Mouse (Mus musculus): ENCODE measurements around the gene Scaf1. TPM values are rescaled to one million over a fixed set of nuclear protein-coding genes. Genes with fewer than 3 reads are reported as not detected.

The Scaf1 gene
- polyA plus RNA-seq, 1 experiment, result 219 TPM

DNA sequence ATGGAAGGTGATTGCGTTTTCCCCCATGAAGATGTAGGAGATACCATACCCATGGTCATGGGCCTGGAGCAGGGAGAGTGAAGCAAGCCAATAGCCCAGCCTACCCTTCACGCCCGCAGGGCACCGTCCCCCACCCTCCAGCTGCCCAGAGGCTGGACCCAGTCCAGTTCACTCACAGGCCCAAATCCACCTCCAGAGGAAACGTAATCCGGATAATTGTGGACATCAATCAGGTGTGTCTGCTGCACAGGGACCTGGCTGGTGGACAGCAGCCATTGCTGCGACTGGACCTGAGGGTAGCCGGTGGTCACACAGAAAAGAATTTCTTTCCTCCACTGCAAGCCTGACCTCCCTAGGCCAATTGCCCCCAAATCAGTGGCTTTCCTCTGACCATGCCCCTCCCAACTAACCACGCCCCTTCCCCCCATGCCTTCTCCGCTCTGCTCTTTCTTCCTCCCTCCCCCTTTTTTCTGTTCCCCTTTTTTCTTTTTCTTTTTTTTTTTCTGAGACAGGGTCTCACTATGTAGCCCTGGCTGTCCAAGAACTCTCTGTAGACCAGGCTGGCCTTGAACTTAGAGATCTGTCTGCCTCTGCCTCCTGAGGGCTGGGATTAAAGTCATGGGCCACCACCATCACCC, 56.2 kb downstream of the Scaf1 start:
- Histone ChIP-seq H3K27me3 (replicated peaks) (peaks cover 51% of the 10 kb centered on the region), H3K9me3 (no peaks in the 10 kb centered on the region), H3K36me3 (replicated peaks; ENCODE audit: low read length) (no peaks in the 10 kb centered on the region), H3K4me3 (replicated peaks) (no peak overlapping the region), H3K4me1 (peaks cover 45% of the 10 kb centered on the region)
- no peak for TF ChIP-seq GATA1 (IDR thresholded peaks at IDR 0.05; ENCODE audit: borderline replicate concordance, low read length)
- TF ChIP-seq FLI1 (IDR thresholded peaks at IDR 0.05; ENCODE audit: low read length), result no peak

DNA sequence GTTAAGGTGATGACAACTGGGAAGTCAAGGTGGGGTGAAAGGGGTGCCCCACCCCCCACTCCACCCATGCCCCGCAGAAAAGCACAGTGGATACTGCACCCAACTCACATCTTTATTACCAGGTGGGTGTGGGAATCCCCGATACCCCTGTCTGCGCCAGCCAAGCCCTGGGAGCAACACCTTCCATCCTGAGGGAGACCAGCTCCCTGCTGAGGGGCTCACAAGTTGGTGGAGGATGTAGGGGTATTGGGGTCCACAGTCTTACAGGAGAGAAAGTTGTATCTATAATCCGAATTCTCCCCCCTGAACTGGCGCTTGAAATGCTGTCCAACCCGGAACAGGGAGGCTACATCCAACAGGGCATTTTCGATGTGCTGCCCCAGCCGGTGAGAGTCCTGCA, 56.9 kb downstream of the Scaf1 start:
- TF ChIP-seq FLI1 (IDR thresholded peaks at IDR 0.05; ENCODE audit: low read length), result no peak
- TF ChIP-seq GATA1 (IDR thresholded peaks at IDR 0.05; ENCODE audit: borderline replicate concordance, low read length), result no peak
- Histone ChIP-seq H3K27me3 (replicated peaks) (peaks cover 52% of the 10 kb centered on the region), H3K9me3 (no peaks in the 10 kb centered on the region), H3K36me3 (replicated peaks; ENCODE audit: low read length) (no peaks in the 10 kb centered on the region), H3K4me1 (peaks cover 45% of the 10 kb centered on the region), H3K4me3 (replicated peaks) (no peak overlapping the region)

DNA sequence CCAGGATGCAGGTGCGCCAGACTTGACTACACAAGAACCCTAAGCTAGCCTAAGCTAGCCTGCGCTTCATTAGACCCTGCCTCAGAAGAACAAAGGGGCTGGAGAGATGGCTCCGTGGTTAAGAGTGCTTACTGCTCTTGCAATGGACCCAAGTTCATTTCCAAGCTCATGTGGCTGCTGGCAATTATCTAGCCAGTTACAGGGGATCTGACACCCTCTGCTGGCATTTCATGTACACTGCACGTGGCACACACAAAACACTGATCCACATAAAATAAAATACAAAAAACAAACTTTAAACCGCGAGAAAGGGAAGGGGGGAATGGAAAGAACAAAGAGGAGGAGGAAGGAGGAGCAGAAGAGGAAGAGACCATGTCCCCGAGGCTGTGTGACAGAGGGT, 58.0 kb downstream of the Scaf1 start:
- H3K4me3 ChIP-seq (replicated peaks), result no peak overlapping the region
- H3K27me3 ChIP-seq (replicated peaks), result peaks cover 55% of the 10 kb centered on the region
- H3K9me3 ChIP-seq, result no peaks in the 10 kb centered on the region
- H3K36me3 ChIP-seq (replicated peaks; ENCODE audit: low read length), result no peaks in the 10 kb centered on the region
- peaks cover 45% of the 10 kb centered on the region for H3K4me1 ChIP-seq
- TF ChIP-seq FLI1 (IDR thresholded peaks at IDR 0.05; ENCODE audit: low read length) (no peak), GATA1 (IDR thresholded peaks at IDR 0.05; ENCODE audit: borderline replicate concordance, low read length) (no peak)

DNA sequence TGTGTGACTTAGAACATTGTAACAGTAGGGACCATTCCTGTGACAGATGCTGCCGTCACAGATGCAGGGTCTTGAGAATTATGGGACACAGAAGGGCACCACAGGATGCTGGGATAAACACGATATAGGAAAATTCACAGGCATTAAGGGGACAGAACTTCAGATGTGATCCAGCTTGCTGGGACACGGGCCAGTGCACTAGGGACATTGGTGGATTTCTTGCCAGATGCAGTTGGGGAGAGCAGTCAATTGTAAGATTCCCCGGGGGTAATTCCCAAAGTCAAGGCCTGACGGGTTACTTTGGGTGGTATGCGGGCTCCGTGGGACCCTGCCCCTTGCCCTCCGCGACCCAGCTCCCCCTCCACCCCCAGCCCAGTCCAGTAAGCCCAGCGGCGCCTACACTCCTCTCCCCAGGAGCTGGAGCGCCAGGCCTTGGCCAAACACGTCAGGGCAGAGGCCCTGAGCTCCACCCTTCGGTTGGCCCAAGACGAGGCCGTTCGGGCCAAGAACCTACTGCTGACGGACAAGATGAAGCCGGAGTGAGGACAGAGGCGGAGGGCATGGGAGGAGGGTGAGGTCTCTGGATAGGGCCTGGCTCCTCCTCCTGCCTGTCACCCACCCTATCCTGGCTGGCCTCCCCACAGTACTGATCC, 58.9 kb downstream of the Scaf1 start:
- Histone ChIP-seq H3K4me3 (replicated peaks) (no peak overlapping the region), H3K9me3 (no peaks in the 10 kb centered on the region), H3K27me3 (replicated peaks) (peaks cover 57% of the 10 kb centered on the region), H3K4me1 (peaks cover 45% of the 10 kb centered on the region), H3K36me3 (replicated peaks; ENCODE audit: low read length) (no peaks in the 10 kb centered on the region)
- TF ChIP-seq GATA1 (IDR thresholded peaks at IDR 0.05; ENCODE audit: borderline replicate concordance, low read length) (no peak), FLI1 (IDR thresholded peaks at IDR 0.05; ENCODE audit: low read length) (no peak)

DNA sequence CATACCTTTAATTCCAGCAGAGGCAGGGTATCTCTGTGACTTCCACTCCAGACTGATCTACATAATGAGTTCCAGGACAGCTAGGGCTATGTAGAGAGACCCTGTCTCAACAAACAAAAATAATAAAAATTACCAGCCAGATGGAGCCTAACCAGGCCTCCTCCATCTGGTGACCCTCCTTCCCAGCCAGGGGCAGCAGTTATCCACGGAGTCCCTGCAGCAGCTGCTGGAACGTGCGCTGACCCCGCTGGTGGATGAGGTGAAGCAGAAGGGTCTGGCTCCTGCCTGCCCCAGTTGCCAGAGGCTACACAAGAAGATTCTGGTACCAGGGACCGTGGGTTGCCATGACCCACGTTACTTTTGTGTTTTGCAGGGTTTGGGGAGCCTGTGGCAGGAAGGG, 59.9 kb downstream of the Scaf1 start:
- no peaks in the 10 kb centered on the region for H3K9me3 ChIP-seq
- no peak overlapping the region for H3K4me3 ChIP-seq (replicated peaks)
- peaks cover 57% of the 10 kb centered on the region for H3K27me3 ChIP-seq (replicated peaks)
- no peak for TF ChIP-seq FLI1 (IDR thresholded peaks at IDR 0.05; ENCODE audit: low read length)
- TF ChIP-seq GATA1 (IDR thresholded peaks at IDR 0.05; ENCODE audit: borderline replicate concordance, low read length), result no peak
- peaks cover 45% of the 10 kb centered on the region for H3K4me1 ChIP-seq
- H3K36me3 ChIP-seq (replicated peaks; ENCODE audit: low read length), result no peaks in the 10 kb centered on the region

DNA sequence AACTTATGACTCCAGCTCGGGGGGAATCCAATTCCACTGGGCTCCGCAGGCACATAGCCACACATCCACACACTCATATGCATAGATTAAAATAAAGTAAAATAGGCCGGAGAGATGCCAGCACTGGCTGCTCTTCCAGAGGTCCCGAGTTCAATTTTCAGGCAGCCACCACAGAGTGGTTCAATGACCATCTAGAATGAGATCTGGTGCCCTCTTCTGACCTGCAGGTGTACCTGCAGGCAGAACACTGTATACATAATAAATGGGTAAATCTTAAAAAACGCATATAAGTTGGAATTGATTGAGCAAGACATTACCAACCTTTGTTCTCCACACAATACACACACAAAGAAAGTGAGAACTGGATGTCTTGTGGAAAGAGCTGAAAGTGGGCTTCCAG, 60.5 kb downstream of the Scaf1 start:
- no peak overlapping the region for H3K4me3 ChIP-seq (replicated peaks)
- peaks cover 58% of the 10 kb centered on the region for H3K27me3 ChIP-seq (replicated peaks)
- TF ChIP-seq FLI1 (IDR thresholded peaks at IDR 0.05; ENCODE audit: low read length) (no peak), GATA1 (IDR thresholded peaks at IDR 0.05; ENCODE audit: borderline replicate concordance, low read length) (no peak)
- H3K4me1 ChIP-seq, result peaks cover 39% of the 10 kb centered on the region
- no peaks in the 10 kb centered on the region for H3K9me3 ChIP-seq
- H3K36me3 ChIP-seq (replicated peaks; ENCODE audit: low read length), result no peaks in the 10 kb centered on the region

DNA sequence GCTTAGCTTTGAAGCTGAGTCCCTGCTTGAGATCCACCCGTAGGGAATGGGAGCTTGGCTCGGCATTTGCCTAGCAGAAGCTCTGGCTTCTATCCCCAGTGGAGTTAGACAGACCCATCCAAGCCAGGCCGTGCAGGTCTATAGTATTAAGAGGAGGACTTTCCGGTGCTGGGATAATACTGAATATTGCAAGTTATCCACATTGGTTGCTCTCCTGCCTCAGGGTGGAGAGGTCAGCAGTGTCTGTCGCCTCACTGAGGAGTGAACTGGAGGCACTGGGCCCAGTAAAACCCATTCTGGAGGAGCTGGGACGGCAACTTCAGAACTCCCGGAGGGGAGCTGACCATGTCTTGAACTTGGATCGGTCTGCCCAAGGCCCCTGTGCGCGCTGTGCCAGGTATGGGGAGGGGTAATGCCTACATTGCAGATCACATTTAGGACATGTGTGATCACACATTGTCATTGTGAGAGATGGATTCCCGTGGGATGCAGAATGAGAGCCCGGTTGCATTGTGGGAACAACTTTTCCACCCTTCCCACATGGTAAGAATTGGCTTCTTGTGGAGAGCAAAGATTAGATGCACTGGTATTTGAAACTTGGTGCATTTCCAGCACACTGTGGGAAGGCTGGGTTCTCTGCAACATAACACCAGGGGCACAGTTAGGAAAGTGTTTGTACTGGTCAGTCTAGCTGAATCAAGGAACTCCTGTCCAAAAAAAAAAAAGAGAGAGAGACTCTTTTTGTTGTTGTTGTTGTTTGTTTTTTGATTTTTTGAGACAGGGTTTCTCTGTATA, 61.9 kb downstream of the Scaf1 start:
- Histone ChIP-seq H3K36me3 (replicated peaks; ENCODE audit: low read length) (no peaks in the 10 kb centered on the region), H3K4me3 (replicated peaks) (no peak overlapping the region), H3K9me3 (no peaks in the 10 kb centered on the region), H3K27me3 (replicated peaks) (peaks cover 60% of the 10 kb centered on the region), H3K4me1 (peaks cover 42% of the 10 kb centered on the region)
- TF ChIP-seq FLI1 (IDR thresholded peaks at IDR 0.05; ENCODE audit: low read length) (no peak), GATA1 (IDR thresholded peaks at IDR 0.05; ENCODE audit: borderline replicate concordance, low read length) (no peak)

DNA sequence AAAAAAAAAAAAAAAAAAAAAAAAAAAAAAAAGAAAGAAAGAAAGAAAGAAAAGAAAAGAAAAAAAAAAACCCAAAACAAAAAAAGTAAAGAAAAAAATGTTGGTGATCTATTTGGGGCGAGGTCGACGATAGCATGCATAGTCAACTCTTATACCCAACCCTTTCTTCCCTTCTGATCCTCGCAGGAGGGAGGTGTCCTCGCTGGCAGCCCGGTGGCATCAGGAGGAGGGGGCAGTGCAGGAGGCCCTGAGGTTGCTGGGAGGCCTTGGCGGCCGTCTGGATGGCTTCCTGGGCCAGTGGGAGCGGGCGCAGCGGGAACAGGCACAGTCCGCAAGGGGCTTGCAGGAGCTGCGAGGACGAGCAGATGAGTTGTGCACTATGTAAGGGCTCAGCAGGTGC, 62.6 kb downstream of the Scaf1 start:
- Histone ChIP-seq H3K9me3 (no peaks in the 10 kb centered on the region), H3K27me3 (replicated peaks) (peaks cover 58% of the 10 kb centered on the region), H3K4me1 (peaks cover 42% of the 10 kb centered on the region), H3K4me3 (replicated peaks) (no peak overlapping the region), H3K36me3 (replicated peaks; ENCODE audit: low read length) (no peaks in the 10 kb centered on the region)
- TF ChIP-seq FLI1 (IDR thresholded peaks at IDR 0.05; ENCODE audit: low read length), result no peak

Other genes with a start within 250 kb of the Scaf1 start
- 59.4 and 135 TPM in 2 replicates for gene Nup62, start 200.3 kb downstream of the Scaf1 start, polyA plus RNA-seq (2012; ENCODE audit: insufficient read depth, low replicate concordance)
- 3.0 and 3.6 TPM in 2 replicates for gene Il4i1, start 200.0 kb downstream of the Scaf1 start, polyA plus RNA-seq (2012; ENCODE audit: insufficient read depth, low replicate concordance)
- 279 and 321 TPM in 2 replicates for gene Atf5, start 199.7 kb downstream of the Scaf1 start, polyA plus RNA-seq (2012; ENCODE audit: insufficient read depth, low replicate concordance)
- gene Akt1s1, start 167.4 kb downstream of the Scaf1 start, polyA plus RNA-seq (2012; ENCODE audit: insufficient read depth, low replicate concordance), result 372 and 2,506 TPM in 2 replicates
- 44.5 TPM in 2 replicates for gene Tbc1d17, start 167.3 kb downstream of the Scaf1 start, polyA plus RNA-seq (2012; ENCODE audit: insufficient read depth, low replicate concordance)
- gene Pnkp, start 159.2 kb downstream of the Scaf1 start, polyA plus RNA-seq (2012; ENCODE audit: insufficient read depth, low replicate concordance), result 30.0 and 36.4 TPM in 2 replicates
- gene Ptov1, start 146.6 kb downstream of the Scaf1 start, polyA plus RNA-seq (2012; ENCODE audit: insufficient read depth, low replicate concordance), result 191 and 368 TPM in 2 replicates
- 249 and 952 TPM in 2 replicates for gene Med25, start 123.7 kb downstream of the Scaf1 start, polyA plus RNA-seq (2012; ENCODE audit: insufficient read depth, low replicate concordance)
- gene Fuz, start 120.3 kb downstream of the Scaf1 start, polyA plus RNA-seq (2012; ENCODE audit: insufficient read depth, low replicate concordance), result 69.9 and 126 TPM in 2 replicates
- gene Ap2a1, start 86.9 kb downstream of the Scaf1 start, polyA plus RNA-seq (2012; ENCODE audit: insufficient read depth, low replicate concordance), result 137 and 235 TPM in 2 replicates
- 0.62 TPM in 1 of 2 replicates, not detected in the other for gene Tsks, start 73.2 kb downstream of the Scaf1 start, polyA plus RNA-seq (2012; ENCODE audit: insufficient read depth, low replicate concordance)
- 0.82 TPM in 1 of 2 replicates, not detected in the other for gene Cpt1c, start 41.5 kb downstream of the Scaf1 start, polyA plus RNA-seq (2012; ENCODE audit: insufficient read depth, low replicate concordance)
- 7.0 and 74.9 TPM in 2 replicates for gene Prmt1, start 29.8 kb downstream of the Scaf1 start, polyA plus RNA-seq (2012; ENCODE audit: insufficient read depth, low replicate concordance)
- gene Irf3, start 18.7 kb downstream of the Scaf1 start, polyA plus RNA-seq (2012; ENCODE audit: insufficient read depth, low replicate concordance), result 44.2 and 87.0 TPM in 2 replicates
- gene Bcl2l12, start 17.7 kb downstream of the Scaf1 start, polyA plus RNA-seq (2012; ENCODE audit: insufficient read depth, low replicate concordance), result 44.7 and 73.7 TPM in 2 replicates
- gene Rras, start 1.6 kb upstream of the Scaf1 start, polyA plus RNA-seq (2012; ENCODE audit: insufficient read depth, low replicate concordance), result 26.5 and 83.1 TPM in 2 replicates
- gene Prr12, start 36.5 kb upstream of the Scaf1 start, polyA plus RNA-seq (2012; ENCODE audit: insufficient read depth, low replicate concordance), result 63.6 and 73.6 TPM in 2 replicates
- gene Nosip, start 46.1 kb upstream of the Scaf1 start, polyA plus RNA-seq (2012; ENCODE audit: insufficient read depth, low replicate concordance), result 150 and 186 TPM in 2 replicates
- gene Prrg2, start 46.3 kb upstream of the Scaf1 start, polyA plus RNA-seq (2012; ENCODE audit: insufficient read depth, low replicate concordance), result 91.5 and 106 TPM in 2 replicates
- gene Rcn3, start 75.9 kb upstream of the Scaf1 start, polyA plus RNA-seq (2012; ENCODE audit: insufficient read depth, low replicate concordance), result 1.7 TPM in 1 of 2 replicates, not detected in the other
- gene Fcgrt, start 87.5 kb upstream of the Scaf1 start, polyA plus RNA-seq (2012; ENCODE audit: insufficient read depth, low replicate concordance), result 28.9 and 70.0 TPM in 2 replicates
- gene Rps11, start 108.1 kb upstream of the Scaf1 start, polyA plus RNA-seq (2012; ENCODE audit: insufficient read depth, low replicate concordance), result 39.7 and 217 TPM in 2 replicates
- 3,981 and 5,869 TPM in 2 replicates for gene Rpl13a, start 112.4 kb upstream of the Scaf1 start, polyA plus RNA-seq (2012; ENCODE audit: insufficient read depth, low replicate concordance)
- gene Gm45713, start 119.9 kb upstream of the Scaf1 start, polyA plus RNA-seq (2012; ENCODE audit: insufficient read depth, low replicate concordance), result 2.1 and 9.4 TPM in 2 replicates
- 78.6 and 81.1 TPM in 2 replicates for gene Flt3l, start 120.1 kb upstream of the Scaf1 start, polyA plus RNA-seq (2012; ENCODE audit: insufficient read depth, low replicate concordance)
- 35.3 and 64.9 TPM in 2 replicates for gene Pih1d1, start 137.9 kb upstream of the Scaf1 start, polyA plus RNA-seq (2012; ENCODE audit: insufficient read depth, low replicate concordance)
- 56.7 and 76.4 TPM in 2 replicates for gene Aldh16a1, start 138.2 kb upstream of the Scaf1 start, polyA plus RNA-seq (2012; ENCODE audit: insufficient read depth, low replicate concordance)
- 0.06 TPM in 1 of 2 replicates, not detected in the other for gene Slc17a7, start 147.6 kb upstream of the Scaf1 start, polyA plus RNA-seq (2012; ENCODE audit: insufficient read depth, low replicate concordance)
- gene Gfy, start 163.2 kb upstream of the Scaf1 start, polyA plus RNA-seq (2012; ENCODE audit: insufficient read depth, low replicate concordance), result not detected in 2 replicates
- gene Pth2, start 164.6 kb upstream of the Scaf1 start, polyA plus RNA-seq (2012; ENCODE audit: insufficient read depth, low replicate concordance), result not detected in 2 replicates
- gene Ccdc155, start 188.5 kb upstream of the Scaf1 start, polyA plus RNA-seq (2012; ENCODE audit: insufficient read depth, low replicate concordance), result not detected in 2 replicates
- gene Dkkl1, start 195.8 kb upstream of the Scaf1 start, polyA plus RNA-seq (2012; ENCODE audit: insufficient read depth, low replicate concordance), result 0.60 TPM in 1 of 2 replicates, not detected in the other
- not detected in 2 replicates for gene Tead2, start 199.4 kb upstream of the Scaf1 start, polyA plus RNA-seq (2012; ENCODE audit: insufficient read depth, low replicate concordance)
- 212 and 263 TPM in 2 replicates for gene Cd37, start 222.8 kb upstream of the Scaf1 start, polyA plus RNA-seq (2012; ENCODE audit: insufficient read depth, low replicate concordance)
- gene Slc6a16, start 224.7 kb upstream of the Scaf1 start, polyA plus RNA-seq (2012; ENCODE audit: insufficient read depth, low replicate concordance), result not detected in 2 replicates

Measured in megakaryocyte, embryonic 14.5 days (primary cell).